Mouse (Mus musculus) brain, embryonic 14.5 days (tissue): ENCODE data around the gene E2f7. TPM values are rescaled to one million over a fixed set of nuclear protein-coding genes. Genes with fewer than 3 reads are reported as not detected.

Experiments used
- DNase-seq: peaks from one replicate; pipeline ENCODE4 v3.0.0-alpha.2; 2011; ENCODE audit warnings: low read depth
- CTCF ChIP-seq: fragments of 200-500 bp; IDR thresholded peaks from 2 replicates; pipeline ENCODE4 v1.5.1; 2012; ENCODE audit warnings: inconsistent platforms, mild to moderate bottlenecking, moderate library complexity, borderline replicate concordance; ENCODE audit not compliant: insufficient read depth, insufficient read length; ENCODE audit errors: extremely low read depth
- POLR2A ChIP-seq: fragments of 200-500 bp; IDR thresholded peaks from 2 replicates; pipeline ENCODE4 v1.6.1; 2012; ENCODE audit warnings: mild to moderate bottlenecking, inconsistent platforms, borderline replicate concordance; ENCODE audit not compliant: poor library complexity, insufficient read depth, insufficient read length, severe bottlenecking; ENCODE audit errors: extremely low read depth
- polyA plus RNA-seq: library from polyadenylated mRNA; depleted of rRNA; stranded (reverse); fragments of >200 nt; gene quantifications from 2 replicates; pipeline ENCODE4 v1.2.3, GENCODE M21; 2012; rRNA removed

E2f7 gene
- 2.9 and 4.5 TPM in 2 replicates for polyA plus RNA-seq

DNA sequence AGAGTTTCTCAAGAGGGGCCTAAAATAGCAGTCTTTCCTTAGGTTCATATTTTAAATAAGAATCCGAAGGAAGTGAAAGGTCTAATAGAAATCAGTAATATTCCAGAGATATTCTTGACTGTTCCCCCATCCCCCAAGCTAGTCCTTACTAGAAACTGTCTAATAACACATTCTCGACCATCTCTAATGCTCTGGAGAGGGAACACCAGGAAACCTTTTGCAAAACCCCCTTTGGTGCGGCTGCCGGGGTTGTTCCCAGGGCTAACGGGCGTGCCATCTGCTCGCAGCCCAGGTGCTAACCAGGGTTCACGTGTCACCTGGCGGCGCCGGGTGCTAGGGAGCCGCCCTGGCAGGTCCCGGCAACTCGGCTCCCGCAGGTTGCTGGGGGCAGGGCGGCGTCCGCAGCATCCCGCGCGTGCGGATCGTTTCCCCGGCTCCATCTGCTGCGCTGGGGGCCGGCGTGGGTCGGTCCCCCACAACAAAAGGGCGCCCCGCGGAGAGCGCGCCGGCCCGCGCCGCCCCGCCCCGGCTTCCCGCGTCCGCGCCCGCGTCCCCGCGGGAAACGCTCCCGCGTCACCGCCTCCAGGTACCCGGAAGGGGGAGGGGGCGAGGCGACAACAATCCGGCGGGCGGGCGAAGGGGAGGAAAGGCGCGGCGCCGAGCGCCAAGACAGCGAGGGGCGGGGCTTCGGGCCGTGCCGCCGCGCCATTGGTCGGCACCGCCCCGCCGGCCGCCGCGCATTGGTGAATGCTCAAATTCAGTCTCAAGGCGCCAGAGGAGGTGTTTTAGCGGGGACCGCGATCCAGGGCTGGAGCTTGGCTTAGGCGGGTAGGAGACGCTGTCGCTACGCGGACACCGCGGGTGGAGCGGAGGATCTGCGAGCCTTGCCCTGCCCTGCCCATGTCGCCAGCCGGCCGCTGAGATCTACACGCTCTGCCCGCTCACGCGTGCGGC lies at the start of gene E2f7:
TSS of gene E2f7 (plus strand) at position 754 of the 954 bp plus-strand sequence.
- DNase-seq = peak; percentile 98
- peak; percentile 58; the same call in 1 of the 2 replicates for TF ChIP-seq POLR2A
- no peak for TF ChIP-seq CTCF

DNA sequence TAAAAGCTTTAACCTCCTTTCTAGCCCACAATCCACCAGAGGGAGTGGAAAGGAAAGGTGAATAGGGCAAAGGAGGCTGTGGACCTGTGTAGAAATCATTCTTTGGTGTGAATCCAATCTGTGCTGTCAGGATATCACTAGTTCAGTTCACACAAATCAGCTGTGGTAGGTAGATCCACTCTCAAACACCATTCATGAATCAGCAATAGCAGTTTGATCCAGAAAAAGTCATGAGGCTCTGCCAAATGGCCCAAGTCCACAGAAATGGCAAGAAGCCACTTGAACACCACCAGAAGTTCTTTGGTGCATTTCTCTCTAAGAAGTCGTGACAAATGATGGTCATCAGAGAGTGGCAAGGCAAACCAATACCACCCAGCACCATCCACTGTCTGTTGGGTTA lies 44.0 kb upstream of the E2f7 start:
- no peak for DNase-seq
- TF ChIP-seq POLR2A (no peak), CTCF (no peak)

DNA sequence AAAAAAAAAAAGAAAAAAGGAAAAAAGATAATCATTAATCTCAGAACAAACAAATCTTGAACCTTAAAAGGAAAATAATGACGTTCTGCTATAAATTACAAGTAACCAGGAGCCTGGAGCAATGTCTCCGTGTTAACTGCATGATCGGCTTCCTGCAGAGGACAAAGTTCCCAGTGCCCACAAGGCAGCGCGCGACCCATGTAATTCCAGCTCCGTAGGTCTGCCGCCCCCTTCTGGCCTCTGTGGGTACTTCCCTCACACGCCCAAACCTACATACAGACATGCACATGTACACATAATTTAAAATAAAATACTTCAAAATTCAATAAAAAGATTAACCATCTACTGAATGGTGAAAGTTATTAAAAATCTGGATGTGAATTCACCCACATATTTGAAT lies 39.6 kb upstream of the E2f7 start:
- DNase-seq = peak; percentile 23
- TF ChIP-seq POLR2A (no peak), CTCF (peak; percentile 47)

DNA sequence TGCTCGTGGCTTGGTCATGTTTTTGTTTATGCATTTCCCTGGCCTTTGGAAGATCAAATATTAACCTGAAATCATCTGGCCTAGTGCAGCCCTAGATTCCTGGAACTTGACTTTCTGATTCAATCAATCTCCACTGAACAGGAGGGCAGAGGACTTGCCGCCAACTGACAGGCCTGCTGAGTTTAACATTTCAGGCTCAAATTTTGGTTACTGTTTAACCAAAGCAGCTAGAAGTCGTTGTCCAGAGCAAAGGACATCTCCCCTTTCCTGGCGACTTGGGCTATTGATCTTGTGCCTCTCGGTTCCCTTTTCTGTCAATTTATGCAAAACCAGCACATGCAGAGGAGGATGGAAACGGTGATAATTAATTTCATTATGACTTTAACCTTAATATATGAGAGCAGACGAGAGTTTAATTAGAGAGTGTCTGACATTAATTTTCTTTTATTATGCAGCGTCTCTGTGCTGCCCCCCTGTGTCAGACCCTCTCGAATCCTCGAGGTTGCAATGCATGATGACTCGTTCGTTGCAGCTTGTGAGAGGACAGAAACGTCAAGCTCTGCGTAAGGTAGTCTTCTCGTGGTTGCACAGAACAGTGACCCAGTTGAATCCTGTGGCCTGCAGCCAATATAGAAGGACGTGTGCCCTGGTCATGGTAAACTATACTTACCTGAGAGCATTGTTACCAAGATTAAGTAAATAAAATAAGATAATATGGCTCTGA lies 37.7 kb upstream of the E2f7 start:
- DNase-seq = peak; percentile 72
- TF ChIP-seq CTCF = peak; percentile 62; the same call in 1 of the 2 replicates
- TF ChIP-seq POLR2A = no peak

DNA sequence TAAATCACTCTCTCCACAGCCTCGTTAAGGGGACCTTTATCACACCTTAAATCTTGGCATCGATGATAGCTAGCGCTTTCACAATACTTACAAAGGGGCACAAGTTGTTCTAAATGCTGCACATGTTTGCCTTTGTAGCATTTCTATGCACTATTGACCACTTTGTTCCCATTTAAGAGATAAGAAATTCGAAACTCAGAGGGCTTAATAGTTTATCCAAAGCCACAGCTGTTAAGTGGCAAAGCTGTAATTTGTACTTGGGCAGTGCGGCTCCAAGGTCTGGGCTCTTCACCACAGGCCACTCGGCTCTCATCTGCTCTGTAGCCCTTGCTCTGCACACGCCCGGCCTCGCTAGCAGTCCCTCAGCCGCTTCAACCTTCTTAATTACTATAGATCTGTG lies 28.4 kb upstream of the E2f7 start:
- peak; percentile 39 for DNase-seq
- TF ChIP-seq POLR2A = no peak
- no peak for TF ChIP-seq CTCF

DNA sequence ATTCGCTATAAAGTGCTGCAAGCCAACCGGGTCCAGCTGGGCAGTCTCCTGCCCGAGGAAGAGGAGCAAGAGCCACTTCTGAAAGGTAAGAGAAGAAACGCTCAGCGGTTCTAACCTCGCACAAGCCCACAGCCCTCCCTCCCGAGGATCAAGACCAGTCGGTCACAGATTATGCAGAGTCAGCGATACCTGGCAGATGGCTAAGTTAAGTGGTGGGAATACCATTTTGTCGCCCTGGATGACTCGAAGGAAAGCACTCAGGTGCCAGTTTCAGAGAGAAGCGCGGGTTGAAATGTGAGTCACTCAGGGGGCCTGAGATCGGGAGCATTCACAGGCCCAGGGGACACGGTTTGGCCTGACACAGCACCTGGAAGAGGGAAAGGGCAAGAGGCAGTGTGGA lies 18.8 kb upstream of the E2f7 start:
- DNase-seq = no peak
- no peak for TF ChIP-seq POLR2A
- no peak for TF ChIP-seq CTCF

DNA sequence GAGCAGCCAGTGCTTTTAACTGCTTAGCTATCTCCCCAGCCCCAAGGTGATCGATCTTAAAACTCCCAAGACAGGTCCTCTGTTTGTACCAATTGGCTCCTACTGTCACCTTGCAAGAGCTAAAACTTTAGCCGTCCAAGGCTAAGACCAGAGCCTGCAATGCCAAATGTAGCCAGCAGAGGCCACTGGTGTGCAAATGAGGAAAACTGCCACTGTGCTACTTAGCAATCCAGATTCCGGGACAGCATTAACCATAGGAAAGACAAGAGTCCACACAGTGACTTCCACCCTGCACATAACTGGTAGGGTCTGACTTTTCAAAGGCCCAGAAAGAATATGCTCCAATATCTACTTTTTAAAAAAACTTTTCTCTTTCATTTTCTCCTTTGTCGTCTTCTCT lies 17.4 kb upstream of the E2f7 start:
- peak; percentile 38 for DNase-seq
- TF ChIP-seq CTCF (peak; percentile 74; the same call in 1 of the 2 replicates), POLR2A (no peak)

DNA sequence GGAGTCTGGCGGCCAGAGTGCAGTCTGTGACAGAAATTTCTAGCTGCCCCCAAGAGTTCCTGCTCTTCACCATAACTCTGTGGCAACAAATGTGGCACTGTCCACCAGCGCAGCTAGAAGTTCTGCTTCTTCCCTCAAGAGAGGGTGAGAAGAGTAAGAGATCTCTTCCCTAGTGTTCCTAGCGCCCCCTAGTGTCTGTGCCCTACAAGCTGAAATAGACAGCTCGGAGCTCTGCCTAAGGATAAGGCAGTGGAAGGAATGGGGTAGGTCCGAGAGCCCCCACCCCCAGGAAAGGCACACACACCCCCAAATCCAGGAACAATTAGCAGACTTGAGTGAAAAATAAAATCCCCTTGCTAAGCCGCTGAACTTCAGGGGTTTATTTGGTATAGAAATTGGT lies 11.9 kb upstream of the E2f7 start:
- TF ChIP-seq POLR2A = no peak
- peak; percentile 77 for TF ChIP-seq CTCF
- DNase-seq = peak; percentile 80

DNA sequence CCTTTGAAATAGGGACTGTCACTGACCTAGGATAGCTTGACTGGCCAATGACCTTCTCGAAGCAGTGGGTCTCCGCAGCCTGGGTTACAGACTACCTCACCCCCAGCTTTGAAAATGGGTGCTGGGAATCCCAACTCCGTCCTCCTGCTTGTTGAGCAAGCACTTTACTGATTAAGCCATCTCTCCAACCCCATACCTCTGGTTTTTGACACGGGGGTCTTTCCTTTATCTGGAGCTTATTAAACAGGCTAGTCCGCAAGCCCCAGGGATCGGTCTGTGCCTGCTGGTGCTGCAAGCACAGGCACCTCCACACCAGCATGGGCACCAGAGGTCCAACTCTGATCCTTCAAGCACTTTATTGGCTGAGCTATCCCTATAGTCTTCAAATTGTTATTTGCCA lies 1.5 kb upstream of the E2f7 start:
- no peak for DNase-seq
- TF ChIP-seq CTCF = no peak

DNA sequence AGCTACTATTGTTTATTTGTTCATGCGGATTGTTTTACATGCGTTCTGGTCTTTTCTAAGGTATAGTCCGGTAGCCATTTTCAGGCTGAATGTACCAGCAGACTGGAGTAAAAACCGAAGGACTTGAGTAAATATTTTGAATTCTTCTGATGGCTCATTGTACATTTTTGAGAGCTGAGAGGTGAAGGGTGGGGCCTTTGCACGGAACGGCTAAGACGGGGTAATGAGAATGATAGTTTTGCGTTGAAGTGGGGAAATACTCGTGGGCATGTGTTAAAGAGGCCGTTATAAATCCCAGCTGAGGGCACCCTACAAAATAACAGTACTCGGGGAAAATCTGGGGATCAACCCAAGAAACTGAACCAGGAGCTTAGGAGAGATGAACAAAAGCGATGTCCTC lies 1.1 kb upstream of the E2f7 start:
- no peak for TF ChIP-seq CTCF
- TF ChIP-seq POLR2A = no peak
- DNase-seq = no peak

DNA sequence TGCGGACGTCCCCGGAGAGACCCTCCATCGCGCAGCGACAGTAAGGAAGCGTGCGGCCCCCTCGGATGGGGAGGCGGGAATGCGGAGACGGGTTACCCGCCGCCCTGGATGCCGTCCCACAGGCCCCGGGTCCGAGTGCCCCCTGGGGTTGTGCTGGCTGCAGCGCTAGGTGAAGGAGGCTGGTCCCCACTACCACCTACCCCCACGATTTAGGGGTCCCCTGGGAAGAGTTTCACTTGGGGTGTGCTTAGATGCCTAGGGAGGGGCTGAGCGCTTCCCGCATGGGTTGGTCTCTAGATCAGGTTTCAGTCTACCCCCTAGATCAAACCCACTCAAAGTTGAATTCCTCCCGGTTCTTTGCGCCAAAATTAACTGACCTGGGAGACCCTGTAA lies 397 bp downstream of the E2f7 start:
- no peak for TF ChIP-seq POLR2A
- TF ChIP-seq CTCF = no peak
- no peak for DNase-seq

DNA sequence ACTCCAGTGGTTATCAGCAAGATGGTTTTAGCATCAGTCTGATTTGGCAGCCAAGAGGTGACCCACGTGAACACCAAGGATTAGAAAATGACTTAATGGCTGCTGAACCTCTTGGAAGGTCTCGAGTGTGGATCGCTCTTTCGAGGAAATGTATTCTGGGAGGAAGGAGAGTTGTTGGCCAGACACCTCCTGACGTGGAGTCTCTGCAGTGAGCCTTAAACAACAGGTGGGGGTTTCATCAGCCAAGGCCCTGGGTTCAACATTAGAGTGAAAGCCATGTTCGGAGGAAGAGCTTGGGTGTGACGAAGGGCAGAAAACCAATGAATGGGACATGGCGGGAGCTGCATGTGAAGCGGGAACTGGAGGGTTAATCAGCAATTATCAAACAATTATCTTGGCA lies 3.8 kb downstream of the E2f7 start:
- TF ChIP-seq POLR2A (no peak), CTCF (no peak)
- DNase-seq = no peak
